Mouse (Mus musculus): ENCODE results near the gene Lrrc23. TPM values are rescaled to one million over a fixed set of nuclear protein-coding genes. Genes with fewer than 3 reads are reported as not detected.

Lrrc23 gene
- polyA plus RNA-seq, 2 experiments = 0.88 to 1.1 TPM

- Histone ChIP-seq H3K4me3 (replicated peaks; ENCODE audit: low read length) (no peak overlapping the region), H3K9ac (ENCODE audit: low read depth, low read length, severe bottlenecking) (no peak overlapping the region), H3K27ac (replicated peaks; ENCODE audit: low read depth, low read length) (no peak overlapping the region), H3K9me3 (ENCODE audit: control insufficient read depth, low read length) (no peaks in the 10 kb centered on the region), H3K4me1 (ENCODE audit: control insufficient read depth, insufficient read depth, low read length) (peaks cover 13% of the 10 kb centered on the region), H3K36me3 (ENCODE audit: control insufficient read depth, insufficient read depth, low read length) (peaks cover 77% of the 10 kb centered on the region), H3K4me2 (replicated peaks; ENCODE audit: low read depth, low read length, severe bottlenecking) (no peak overlapping the region), H3K27me3 (ENCODE audit: control insufficient read depth, insufficient read depth, low read length) (no peaks in the 10 kb centered on the region)
- ATAC-seq (ENCODE audit: low FRiP score, low read depth) (no peak), DNase-seq (ENCODE audit: low spot score) (no peak)
- no peak for TF ChIP-seq POLR2A (IDR thresholded peaks at IDR 0.05; ENCODE audit: borderline replicate concordance, extremely low read depth, insufficient read depth, insufficient read length)
- WGBS = 96% methylated on average over 8 of the region's 8 CpGs
Observed at GRCm38 (mm10) chr6:124817563-124817962, 38.0 kb upstream of the Lrrc23 start.

- H3K4me2 ChIP-seq (replicated peaks; ENCODE audit: low read depth, low read length, severe bottlenecking) = no peak overlapping the region
- ATAC-seq (ENCODE audit: low FRiP score, low read depth) (no peak), DNase-seq (ENCODE audit: low spot score) (no peak)
- H3K4me1 ChIP-seq (ENCODE audit: control insufficient read depth, insufficient read depth, low read length) = peaks cover 17% of the 10 kb centered on the region
- no peak for TF ChIP-seq POLR2A (IDR thresholded peaks at IDR 0.05; ENCODE audit: borderline replicate concordance, extremely low read depth, insufficient read depth, insufficient read length)
- no peak overlapping the region for H3K4me3 ChIP-seq (replicated peaks; ENCODE audit: low read length)
- no peaks in the 10 kb centered on the region for H3K27me3 ChIP-seq (ENCODE audit: control insufficient read depth, insufficient read depth, low read length)
- H3K36me3 ChIP-seq (ENCODE audit: control insufficient read depth, insufficient read depth, low read length) = peaks cover 77% of the 10 kb centered on the region
- H3K9me3 ChIP-seq (ENCODE audit: control insufficient read depth, low read length) = no peaks in the 10 kb centered on the region
- 95% methylated on average over 11 of the region's 11 CpGs for WGBS
- H3K27ac ChIP-seq (replicated peaks; ENCODE audit: low read depth, low read length) = no peak overlapping the region
- no peak overlapping the region for H3K9ac ChIP-seq (ENCODE audit: low read depth, low read length, severe bottlenecking)
Observed at GRCm38 (mm10) chr6:124817125-124817524, 37.6 kb upstream of the Lrrc23 start.

- Histone ChIP-seq H3K27ac (replicated peaks; ENCODE audit: low read depth, low read length) (no peak overlapping the region), H3K9me3 (ENCODE audit: control insufficient read depth, low read length) (no peaks in the 10 kb centered on the region), H3K27me3 (ENCODE audit: control insufficient read depth, insufficient read depth, low read length) (no peaks in the 10 kb centered on the region), H3K36me3 (ENCODE audit: control insufficient read depth, insufficient read depth, low read length) (peaks cover 77% of the 10 kb centered on the region), H3K4me1 (ENCODE audit: control insufficient read depth, insufficient read depth, low read length) (peaks cover 21% of the 10 kb centered on the region), H3K4me3 (replicated peaks; ENCODE audit: low read length) (no peak overlapping the region), H3K4me2 (replicated peaks; ENCODE audit: low read depth, low read length, severe bottlenecking) (no peak overlapping the region), H3K9ac (ENCODE audit: low read depth, low read length, severe bottlenecking) (no peak overlapping the region)
- DNase-seq (ENCODE audit: low spot score) (no peak), ATAC-seq (ENCODE audit: low FRiP score, low read depth) (no peak)
- no peak for TF ChIP-seq POLR2A (IDR thresholded peaks at IDR 0.05; ENCODE audit: borderline replicate concordance, extremely low read depth, insufficient read depth, insufficient read length)
- 84% methylated on average over 4 of the region's 4 CpGs for WGBS
Observed at GRCm38 (mm10) chr6:124816611-124817010, 37.1 kb upstream of the Lrrc23 start.

- no peak overlapping the region for H3K9ac ChIP-seq (ENCODE audit: low read depth, low read length, severe bottlenecking)
- H3K27me3 ChIP-seq (ENCODE audit: control insufficient read depth, insufficient read depth, low read length) = no peaks in the 10 kb centered on the region
- no peak overlapping the region for H3K4me3 ChIP-seq (replicated peaks; ENCODE audit: low read length)
- peaks cover 76% of the 10 kb centered on the region for H3K36me3 ChIP-seq (ENCODE audit: control insufficient read depth, insufficient read depth, low read length)
- H3K4me1 ChIP-seq (ENCODE audit: control insufficient read depth, insufficient read depth, low read length) = peaks cover 23% of the 10 kb centered on the region
- ATAC-seq (ENCODE audit: low FRiP score, low read depth) (no peak), DNase-seq (ENCODE audit: low spot score) (no peak)
- no peak for TF ChIP-seq POLR2A (IDR thresholded peaks at IDR 0.05; ENCODE audit: borderline replicate concordance, extremely low read depth, insufficient read depth, insufficient read length)
- WGBS = 55% methylated on average over 9 of the region's 9 CpGs
- no peak overlapping the region for H3K27ac ChIP-seq (replicated peaks; ENCODE audit: low read depth, low read length)
- no peaks in the 10 kb centered on the region for H3K9me3 ChIP-seq (ENCODE audit: control insufficient read depth, low read length)
- H3K4me2 ChIP-seq (replicated peaks; ENCODE audit: low read depth, low read length, severe bottlenecking) = peak overlapping the region; percentile 72; the same call in 1 of the 2 replicates
Observed at GRCm38 (mm10) chr6:124814858-124815774, 35.6 kb upstream of the Lrrc23 start.

- H3K9me3 ChIP-seq (ENCODE audit: control insufficient read depth, low read length) = no peaks in the 10 kb centered on the region
- H3K27me3 ChIP-seq (ENCODE audit: control insufficient read depth, insufficient read depth, low read length) = no peaks in the 10 kb centered on the region
- ATAC-seq (ENCODE audit: low FRiP score, low read depth) = peak; percentile 16
- peak overlapping the region; percentile 65; the same call in 1 of the 2 replicates for H3K9ac ChIP-seq (ENCODE audit: low read depth, low read length, severe bottlenecking)
- 23% methylated on average over 8 of the region's 8 CpGs for WGBS
- peak overlapping the region; percentile 48 for H3K4me3 ChIP-seq (replicated peaks; ENCODE audit: low read length)
- peaks cover 28% of the 10 kb centered on the region for H3K4me1 ChIP-seq (ENCODE audit: control insufficient read depth, insufficient read depth, low read length)
- H3K4me2 ChIP-seq (replicated peaks; ENCODE audit: low read depth, low read length, severe bottlenecking) = peak overlapping the region; percentile 72
- no peak for DNase-seq (ENCODE audit: low spot score)
- H3K36me3 ChIP-seq (ENCODE audit: control insufficient read depth, insufficient read depth, low read length) = peaks cover 72% of the 10 kb centered on the region
- H3K27ac ChIP-seq (replicated peaks; ENCODE audit: low read depth, low read length) = peak overlapping the region; percentile 79; the same call in 1 of the 2 replicates
- TF ChIP-seq POLR2A (IDR thresholded peaks at IDR 0.05; ENCODE audit: borderline replicate concordance, extremely low read depth, insufficient read depth, insufficient read length) = no peak
Observed at GRCm38 (mm10) chr6:124814448-124814847, 34.9 kb upstream of the Lrrc23 start.

All from limb, embryonic 14.5 days (tissue).